Mouse (Mus musculus) lung, embryonic 16.5 days (tissue): Measurements from ENCODE around the gene Amigo3. TPM values are rescaled to one million over a fixed set of nuclear protein-coding genes. Genes with fewer than 3 reads are reported as not detected.
A peak's percentile ranks its signal among the peaks of the same experiment; 100 is the strongest.

Experiments
- ATAC-seq: fragments of 200-750 bp; cut with Nextera tagmentation; 2 replicates; pipeline ENCODE4 v1.8.0; 2017; ENCODE audit warnings: low read depth, mild to moderate bottlenecking, moderate library complexity
- H3K27ac ChIP-seq: fragments of 300-500 bp; sonication (generic); 2 replicates; pipeline ENCODE4 v1.5.1; 2014; ENCODE audit warnings: mild to moderate bottlenecking, control low read depth, low read length
- H3K27me3 ChIP-seq: fragments of 300-500 bp; sonication (generic); 2 replicates; pipeline ENCODE4 v1.6.1; 2014; ENCODE audit warnings: low read depth, low read length, mixed read lengths; ENCODE audit not compliant: control insufficient read depth, insufficient read depth
- H3K36me3 ChIP-seq: fragments of 300-500 bp; sonication (generic); 2 replicates; pipeline ENCODE4 v1.6.1; 2014; ENCODE audit warnings: low read length; ENCODE audit not compliant: control insufficient read depth, insufficient read depth
- H3K4me1 ChIP-seq: fragments of 300-500 bp; sonication (generic); replicated peaks from 2 replicates; pipeline ENCODE4 v1.6.1; 2014; ENCODE audit warnings: low read length, mixed read lengths; ENCODE audit not compliant: control insufficient read depth, insufficient read depth
- H3K4me2 ChIP-seq: fragments of 300-500 bp; sonication (generic); 2 replicates; pipeline ENCODE4 v1.6.1; 2014; ENCODE audit warnings: low read depth, low read length, control low read depth
- H3K4me3 ChIP-seq: fragments of 300-500 bp; sonication (generic); 2 replicates; pipeline ENCODE4 v1.5.1; 2014; ENCODE audit warnings: mild to moderate bottlenecking, low read length, control low read depth
- H3K9ac ChIP-seq: fragments of 300-500 bp; sonication (generic); 2 replicates; pipeline ENCODE4 v1.6.1; 2014; ENCODE audit warnings: low read length, control low read depth
- H3K9me3 ChIP-seq: fragments of 300-500 bp; sonication (generic); 2 replicates; pipeline ENCODE4 v1.6.1; 2016; ENCODE audit warnings: low read length; ENCODE audit not compliant: control insufficient read depth
- WGBS: fragments of 180-500 bp; shearing (Covaris S2); extraction: QIAGEN DNeasy Blood & Tissue Kit; methylation state at CpG from one replicate; pipeline ENCODE4 v1.1.7; 2014; 5-methylcytosine and 5-hydroxymethylcytosine counted together
- polyA plus RNA-seq: library from polyadenylated mRNA; unstranded; fragments of >200 nt; fragmentation: Nextera tagmentation; extraction: Ambion mirVana; gene quantifications from 2 replicates; pipeline ENCODE4 v1.2.1, GENCODE M21; 2015

The Amigo3 gene
- polyA plus RNA-seq, 1 experiment from 2014 or later = 2.5 TPM

- ATAC-seq = no peak
- Histone ChIP-seq H3K4me2 (no peak overlapping the region), H3K9me3 (0 out of 2 replicates have a peak, but pooled peaks cover 2% of the 10 kb centered on the region), H3K4me3 (no peak overlapping the region), H3K4me1 (no peaks in the 10 kb centered on the region), H3K9ac (no peak overlapping the region), H3K36me3 (peaks cover 43% of the 10 kb centered on the region), H3K27me3 (no peaks in the 10 kb centered on the region), H3K27ac (no peak overlapping the region)
- WGBS = 95% methylated on average over 3 of the region's 3 CpGs
These were observed 25.1 kb upstream of the Amigo3 start for GRCm38 (mm10) chr9:108027867-108028266.

- Histone ChIP-seq H3K9me3 (0 out of 2 replicates have a peak, but pooled peaks cover 2% of the 10 kb centered on the region), H3K27ac (no peak overlapping the region), H3K9ac (no peak overlapping the region), H3K4me3 (no peak overlapping the region), H3K4me1 (no peaks in the 10 kb centered on the region), H3K36me3 (peaks cover 26% of the 10 kb centered on the region), H3K27me3 (no peaks in the 10 kb centered on the region), H3K4me2 (no peak overlapping the region)
- WGBS = 87% methylated on average over 5 of the region's 5 CpGs
- ATAC-seq = no peak
These were observed 20.8 kb upstream of the Amigo3 start for GRCm38 (mm10) chr9:108032126-108032525.

GRCm38 (mm10) chr9:108035331-108036156 is 17.4 kb upstream of the Amigo3 start:
- no peak overlapping the region for H3K4me2 ChIP-seq
- H3K9ac ChIP-seq = no peak overlapping the region
- peaks cover 21% of the 10 kb centered on the region for H3K36me3 ChIP-seq
- no peak overlapping the region for H3K27ac ChIP-seq
- H3K27me3 ChIP-seq = no peaks in the 10 kb centered on the region
- ATAC-seq = peak; percentile 17; the same call in 1 of the 2 replicates
- 91% methylated on average over 2 of the region's 2 CpGs for WGBS
- H3K4me1 ChIP-seq = no peaks in the 10 kb centered on the region
- no peaks in the 10 kb centered on the region for H3K9me3 ChIP-seq
- no peak overlapping the region for H3K4me3 ChIP-seq

GRCm38 (mm10) chr9:108044751-108045492 is 8.0 kb upstream of the Amigo3 start:
- peaks cover 14% of the 10 kb centered on the region for H3K4me1 ChIP-seq
- 94% methylated on average over 8 of the region's 8 CpGs for WGBS
- H3K27ac ChIP-seq = no peak overlapping the region
- no peak overlapping the region for H3K9ac ChIP-seq
- no peak for ATAC-seq
- H3K4me3 ChIP-seq = no peak overlapping the region
- H3K4me2 ChIP-seq = no peak overlapping the region
- H3K36me3 ChIP-seq = peaks cover 38% of the 10 kb centered on the region
- H3K9me3 ChIP-seq = no peaks in the 10 kb centered on the region
- no peaks in the 10 kb centered on the region for H3K27me3 ChIP-seq

- H3K4me2 ChIP-seq = no peak overlapping the region
- peaks cover 32% of the 10 kb centered on the region for H3K36me3 ChIP-seq
- no peak overlapping the region for H3K4me3 ChIP-seq
- H3K9me3 ChIP-seq = no peaks in the 10 kb centered on the region
- peaks cover 16% of the 10 kb centered on the region for H3K4me1 ChIP-seq
- H3K27ac ChIP-seq = no peak overlapping the region
- WGBS = 79% methylated on average over 4 of the region's 4 CpGs
- H3K27me3 ChIP-seq = no peaks in the 10 kb centered on the region
- ATAC-seq = no peak
- no peak overlapping the region for H3K9ac ChIP-seq
These were observed 6.4 kb upstream of the Amigo3 start for GRCm38 (mm10) chr9:108046582-108046981.

- Histone ChIP-seq H3K27me3 (no peaks in the 10 kb centered on the region), H3K4me2 (peak overlapping the region; percentile 97), H3K36me3 (peaks cover 25% of the 10 kb centered on the region), H3K4me3 (peak overlapping the region; percentile 85), H3K4me1 (peaks cover 22% of the 10 kb centered on the region), H3K9ac (peak overlapping the region; percentile 70), H3K27ac (peak overlapping the region; percentile 77), H3K9me3 (no peaks in the 10 kb centered on the region)
- no peak for ATAC-seq
- WGBS = 43% methylated on average over 17 of the region's 17 CpGs
These were observed 5.1 kb upstream of the Amigo3 start for GRCm38 (mm10) chr9:108047601-108048565.

- peaks cover 25% of the 10 kb centered on the region for H3K36me3 ChIP-seq
- no peaks in the 10 kb centered on the region for H3K9me3 ChIP-seq
- H3K9ac ChIP-seq = peak overlapping the region; percentile 70
- peaks cover 28% of the 10 kb centered on the region for H3K4me1 ChIP-seq
- H3K4me2 ChIP-seq = peak overlapping the region; percentile 97
- peak overlapping the region; percentile 85 for H3K4me3 ChIP-seq
- H3K27me3 ChIP-seq = no peaks in the 10 kb centered on the region
- peak; percentile 38 for ATAC-seq
- 3% methylated on average over 19 of the region's 19 CpGs for WGBS
- H3K27ac ChIP-seq = peak overlapping the region; percentile 77
These were observed 4.4 kb upstream of the Amigo3 start for GRCm38 (mm10) chr9:108048566-108048955.

- H3K9ac ChIP-seq = peak within 1 kb of the TSS; percentile 85
- peaks cover 32% of the 10 kb centered on the region for H3K4me1 ChIP-seq
- H3K27me3 ChIP-seq = no peaks in the 10 kb centered on the region
- H3K9me3 ChIP-seq = no peaks in the 10 kb centered on the region
- peak within 1 kb of the TSS; percentile 85 for H3K4me3 ChIP-seq
- peaks cover 27% of the 10 kb centered on the region for H3K36me3 ChIP-seq
- 0% methylated on average over 31 of the region's 39 CpGs for WGBS
- peak; percentile 94 for ATAC-seq
- peak within 1 kb of the TSS; percentile 77 for H3K27ac ChIP-seq
- peak within 1 kb of the TSS; percentile 97 for H3K4me2 ChIP-seq
These were observed 3.9 kb upstream of the Amigo3 start, which contains the start of gene Gmppb for GRCm38 (mm10) chr9:108049016-108049455. Gmppb (plus strand) TSS chr9:108049242.
